Mouse (Mus musculus): ENCODE results near the gene Msh2. TPM values are rescaled to one million over a fixed set of nuclear protein-coding genes. Genes with fewer than 3 reads are reported as not detected.

Msh2 gene
- total RNA-seq, 2 experiments from 2014 or later: 49.8 to 105 TPM

GRCm38 (mm10) chr17:87696814-87697213 is 24.7 kb downstream of the Msh2 start:
- no peak for ATAC-seq (replicated peaks; ENCODE audit: low FRiP score, low TSS enrichment, poor library complexity, severe bottlenecking)

GRCm38 (mm10) chr17:87698996-87699765 is 27.1 kb downstream of the Msh2 start:
- no peak for ATAC-seq (replicated peaks; ENCODE audit: low FRiP score, low TSS enrichment, poor library complexity, severe bottlenecking)

GRCm38 (mm10) chr17:87700101-87700500 is 28.0 kb downstream of the Msh2 start:
- ATAC-seq (replicated peaks; ENCODE audit: low FRiP score, low TSS enrichment, poor library complexity, severe bottlenecking): no peak

- no peak for ATAC-seq (replicated peaks; ENCODE audit: low FRiP score, low TSS enrichment, poor library complexity, severe bottlenecking)
Observed at GRCm38 (mm10) chr17:87724727-87725126, 52.6 kb downstream of the Msh2 start.

- no peak for ATAC-seq (replicated peaks; ENCODE audit: low FRiP score, low TSS enrichment, poor library complexity, severe bottlenecking)
Observed at GRCm38 (mm10) chr17:87726489-87727356, 54.6 kb downstream of the Msh2 start.

GRCm38 (mm10) chr17:87731962-87732361 is 59.8 kb downstream of the Msh2 start:
- no peak for ATAC-seq (replicated peaks; ENCODE audit: low FRiP score, low TSS enrichment, poor library complexity, severe bottlenecking)

- ATAC-seq (replicated peaks; ENCODE audit: low FRiP score, low TSS enrichment, poor library complexity, severe bottlenecking): no peak
Observed at GRCm38 (mm10) chr17:87734471-87734870, 62.3 kb downstream of the Msh2 start.

GRCm38 (mm10) chr17:87737144-87737543 is 65.0 kb downstream of the Msh2 start:
- no peak for ATAC-seq (replicated peaks; ENCODE audit: low FRiP score, low TSS enrichment, poor library complexity, severe bottlenecking)

- no peak for ATAC-seq (replicated peaks; ENCODE audit: low FRiP score, low TSS enrichment, poor library complexity, severe bottlenecking)
Observed at GRCm38 (mm10) chr17:87739835-87740234, 67.7 kb downstream of the Msh2 start.

- no peak for ATAC-seq (replicated peaks; ENCODE audit: low FRiP score, low TSS enrichment, poor library complexity, severe bottlenecking)
Observed at GRCm38 (mm10) chr17:87744985-87745925, 73.1 kb downstream of the Msh2 start.

- peak; percentile 44 for ATAC-seq (replicated peaks; ENCODE audit: low FRiP score, low TSS enrichment, poor library complexity, severe bottlenecking)
Observed at GRCm38 (mm10) chr17:87745926-87746888, 74.1 kb downstream of the Msh2 start.

- no peak for ATAC-seq (replicated peaks; ENCODE audit: low FRiP score, low TSS enrichment, poor library complexity, severe bottlenecking)
Observed at GRCm38 (mm10) chr17:87760315-87760714, 88.2 kb downstream of the Msh2 start.

- no peak for ATAC-seq (replicated peaks; ENCODE audit: low FRiP score, low TSS enrichment, poor library complexity, severe bottlenecking)
Observed at GRCm38 (mm10) chr17:87763146-87763545, 91.0 kb downstream of the Msh2 start.

GRCm38 (mm10) chr17:87765031-87765430 is 92.9 kb downstream of the Msh2 start:
- ATAC-seq (replicated peaks; ENCODE audit: low FRiP score, low TSS enrichment, poor library complexity, severe bottlenecking): no peak

- ATAC-seq (replicated peaks; ENCODE audit: low FRiP score, low TSS enrichment, poor library complexity, severe bottlenecking): no peak
Observed at GRCm38 (mm10) chr17:87766888-87767287, 94.8 kb downstream of the Msh2 start.

- ATAC-seq (replicated peaks; ENCODE audit: low FRiP score, low TSS enrichment, poor library complexity, severe bottlenecking): no peak
Observed at GRCm38 (mm10) chr17:87770766-87771165, 98.6 kb downstream of the Msh2 start.

- ATAC-seq (replicated peaks; ENCODE audit: low FRiP score, low TSS enrichment, poor library complexity, severe bottlenecking): peak; percentile 40; the same call in 1 of the 2 replicates
Observed at GRCm38 (mm10) chr17:87773175-87773574, 101.0 kb downstream of the Msh2 start.

All from megakaryocyte-erythroid progenitor cell, adult 5-6 weeks (primary cell).